Mouse (Mus musculus): ENCODE results near the gene Lrmda. TPM values are rescaled to one million over a fixed set of nuclear protein-coding genes. Genes with fewer than 3 reads are reported as not detected.

The Lrmda gene
- 5.8 and 12.7 TPM in 2 replicates for polyA plus RNA-seq (2012; rRNA removed; ENCODE audit: low replicate concordance)

DNA sequence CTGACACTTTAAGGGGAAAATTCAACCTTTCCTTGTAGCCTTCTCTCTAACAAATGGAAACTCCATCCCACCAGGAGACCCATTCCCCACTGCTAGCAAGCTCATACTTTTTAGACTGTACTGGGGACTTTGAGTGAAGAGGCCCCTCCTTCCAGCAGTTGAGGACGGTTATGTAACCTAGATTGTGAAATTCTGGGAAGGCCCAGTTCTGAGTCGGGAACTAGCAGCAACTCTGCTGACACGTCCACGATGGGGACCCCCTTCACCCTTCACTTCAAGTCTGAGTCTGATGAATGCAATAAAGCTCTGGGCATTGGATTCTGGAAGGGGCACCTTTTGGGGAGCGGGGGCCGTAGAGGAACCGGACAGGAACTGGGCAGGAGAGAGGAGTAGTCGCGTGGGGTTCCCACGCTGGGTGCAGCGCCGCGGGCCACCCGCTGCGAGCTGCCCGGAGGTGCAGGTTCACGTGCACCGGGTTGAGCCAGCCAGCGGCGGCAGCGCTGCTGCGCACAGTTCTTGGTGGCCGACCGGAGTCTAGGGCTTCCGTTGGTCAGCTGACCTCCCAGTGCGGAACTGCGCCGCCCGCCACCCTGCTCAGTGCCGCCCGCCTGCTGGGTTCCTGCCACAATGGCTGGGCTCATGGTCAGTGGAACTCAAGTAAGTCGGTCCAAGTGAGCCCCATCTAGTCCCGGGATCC is at the start of gene Lrmda:
Gene Lrmda (plus strand): TSS at position 461 of the 697 bp plus-strand sequence.

DNA sequence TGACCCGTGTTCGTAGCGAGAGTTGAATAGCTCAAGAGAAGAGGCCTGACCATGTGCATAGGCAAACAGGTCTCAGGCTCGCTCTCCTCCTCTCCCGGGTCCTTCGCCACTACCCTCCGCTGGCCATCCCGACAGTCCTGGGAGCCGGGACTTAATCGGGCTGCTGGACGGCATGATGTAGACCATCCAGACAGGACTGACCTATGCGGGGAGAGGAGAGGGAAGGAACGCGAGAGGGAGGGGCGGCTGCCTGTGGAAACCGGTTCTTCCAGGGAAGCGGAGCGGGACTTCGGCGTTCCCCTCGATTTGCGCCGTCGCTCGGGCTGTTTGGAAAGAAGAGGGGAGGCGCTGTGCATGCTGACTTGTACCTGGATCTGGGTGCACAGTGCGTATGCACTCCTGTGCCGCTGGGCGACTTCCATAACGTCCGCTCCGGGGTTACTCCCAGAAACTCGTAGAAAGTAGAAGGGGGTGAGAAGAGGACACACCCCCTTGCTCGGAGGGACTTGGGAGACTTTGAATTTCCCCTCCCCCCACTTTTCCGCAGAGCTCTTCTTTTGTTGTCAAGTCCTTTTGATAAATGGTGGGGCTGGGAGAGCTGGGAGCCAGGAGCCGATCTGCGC is 30.1 kb upstream of the Lrmda start, which contains the start of gene Zfp503:
Gene Zfp503 (minus strand): TSS at position 311 of the 623 bp plus-strand sequence.

Other genes with a start within 250 kb of the Lrmda start
- 113 and 117 TPM in 2 replicates for gene Vdac2, start 194.5 kb upstream of the Lrmda start, polyA plus RNA-seq (2012; rRNA removed; ENCODE audit: low replicate concordance)
- gene Comtd1, start 170.7 kb upstream of the Lrmda start, polyA plus RNA-seq (2012; rRNA removed; ENCODE audit: low replicate concordance) = 19.6 and 27.3 TPM in 2 replicates
- gene Zfp503, start 30.1 kb upstream of the Lrmda start, polyA plus RNA-seq (2012; rRNA removed; ENCODE audit: low replicate concordance) = 33.8 and 88.1 TPM in 2 replicates